Mouse (Mus musculus): ENCODE measurements around the gene Ifnz.
"Not testable (repeated sequence)": the region's sequence is repeated elsewhere in the genome, so short reads cannot be mapped to it uniquely, and the experiment has no call there.

Ifnz gene

DNA sequence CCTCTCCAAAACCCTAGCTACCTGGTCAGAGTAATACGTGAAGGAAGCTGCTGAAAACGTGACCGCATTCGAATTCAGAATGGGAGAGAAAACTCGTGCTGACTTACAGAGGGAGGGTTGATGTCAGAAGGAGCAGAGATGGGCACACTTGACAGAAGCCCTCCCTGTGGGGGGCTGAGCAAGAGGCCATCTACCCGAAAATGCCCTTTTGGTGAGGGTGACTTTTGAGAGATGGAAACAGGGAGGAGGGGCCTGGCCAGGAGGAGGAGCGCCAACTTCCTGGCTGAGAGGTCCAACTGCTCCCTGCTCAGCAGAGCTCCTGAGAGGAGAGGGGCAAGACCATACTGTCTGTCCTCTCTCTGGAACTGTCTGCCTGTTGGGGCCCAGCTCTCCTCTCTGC is at the start of gene Ifnz:
Ifnz (plus strand) TSS at position 301 of the 400 bp plus-strand sequence.
- DNase-seq (ENCODE audit: low read depth), result not testable (repeated sequence)

DNA sequence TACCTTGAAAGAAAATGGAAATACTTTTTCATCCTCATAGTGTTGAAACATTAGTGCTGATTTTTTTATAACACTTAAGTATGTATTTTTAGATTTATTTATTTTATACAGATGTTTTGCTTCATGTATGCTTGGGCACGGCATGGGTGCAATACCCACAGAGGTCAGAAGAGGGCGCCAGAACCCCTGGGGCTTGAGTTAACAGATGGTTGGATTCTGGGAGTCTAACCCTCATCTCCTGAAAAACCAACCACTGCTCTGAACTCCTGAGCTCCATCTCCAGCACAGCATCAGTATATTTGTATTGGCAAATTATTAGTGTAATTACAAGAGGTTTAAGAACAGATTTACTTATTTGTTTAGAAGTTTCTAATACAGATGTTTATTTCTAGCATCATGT is 43.5 kb upstream of the Ifnz start:
- DNase-seq (ENCODE audit: low read depth), result peak; percentile 64

DNA sequence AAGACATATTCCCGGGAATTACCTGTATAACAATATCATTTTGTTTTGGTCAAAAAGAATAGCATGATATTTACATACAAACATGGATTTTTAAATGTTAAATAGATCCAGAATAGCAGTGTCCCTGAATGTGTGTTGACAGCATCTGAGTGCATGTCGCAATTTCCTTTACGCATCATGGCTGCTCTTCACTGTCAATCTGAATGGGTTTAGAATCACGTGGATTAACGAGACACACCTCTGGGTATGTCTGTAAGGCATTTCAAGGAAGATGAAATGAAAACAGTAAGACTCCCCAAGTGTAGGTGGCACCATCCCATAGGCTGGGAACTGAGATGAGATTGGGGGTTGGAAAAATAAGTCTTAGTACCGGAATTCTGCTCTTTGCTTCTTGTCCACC is 42.9 kb upstream of the Ifnz start:
- no peak for DNase-seq (ENCODE audit: low read depth)

DNA sequence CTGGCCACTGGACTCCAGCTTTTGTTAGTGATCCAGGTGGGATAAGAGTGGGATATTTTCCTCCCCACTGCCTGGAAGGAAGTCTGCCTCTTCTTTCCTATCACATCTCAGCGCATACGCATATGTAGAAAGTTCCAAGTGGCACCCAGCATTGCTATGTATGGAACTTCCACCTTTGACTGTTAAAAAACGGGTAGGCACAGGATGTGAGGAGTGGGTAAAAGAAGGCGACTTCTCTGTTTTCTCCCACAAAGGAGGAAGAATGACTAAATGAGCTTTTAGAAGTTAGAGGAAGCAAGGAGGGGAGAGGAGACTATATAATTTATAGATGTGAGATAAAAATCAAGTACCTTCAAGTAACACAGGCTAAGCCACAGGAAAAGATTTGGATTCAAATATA is 40.5 kb upstream of the Ifnz start:
- no peak for DNase-seq (ENCODE audit: low read depth)

DNA sequence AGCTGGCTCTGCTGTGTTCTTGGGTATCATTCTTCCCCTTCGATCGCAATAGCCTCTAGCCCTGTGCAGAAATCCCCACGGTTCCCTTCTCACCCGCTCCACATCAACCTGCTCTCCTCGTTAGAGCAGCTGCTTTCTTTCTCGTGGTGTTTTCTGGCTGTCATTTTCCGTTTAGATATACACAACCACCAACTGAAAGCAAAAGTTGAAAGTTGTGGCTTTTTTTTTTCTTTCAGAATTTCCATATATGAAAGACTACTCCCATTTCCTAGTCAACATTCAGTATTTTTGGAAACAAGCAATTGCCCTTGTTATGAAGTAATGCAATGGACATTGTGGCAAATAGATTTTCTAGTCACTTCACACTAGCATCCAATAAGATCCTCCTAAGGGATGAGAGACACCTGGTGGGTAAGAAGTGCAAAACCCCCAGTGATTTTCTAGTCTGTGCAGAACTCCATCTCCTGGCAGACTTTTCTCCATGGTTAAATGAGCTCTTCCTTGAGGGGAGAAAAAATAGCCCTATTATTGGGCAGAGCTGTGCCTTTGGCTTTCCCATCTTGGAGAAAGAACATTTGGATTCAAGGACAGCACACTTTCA is 39.1 kb upstream of the Ifnz start:
- DNase-seq (ENCODE audit: low read depth), result no peak

DNA sequence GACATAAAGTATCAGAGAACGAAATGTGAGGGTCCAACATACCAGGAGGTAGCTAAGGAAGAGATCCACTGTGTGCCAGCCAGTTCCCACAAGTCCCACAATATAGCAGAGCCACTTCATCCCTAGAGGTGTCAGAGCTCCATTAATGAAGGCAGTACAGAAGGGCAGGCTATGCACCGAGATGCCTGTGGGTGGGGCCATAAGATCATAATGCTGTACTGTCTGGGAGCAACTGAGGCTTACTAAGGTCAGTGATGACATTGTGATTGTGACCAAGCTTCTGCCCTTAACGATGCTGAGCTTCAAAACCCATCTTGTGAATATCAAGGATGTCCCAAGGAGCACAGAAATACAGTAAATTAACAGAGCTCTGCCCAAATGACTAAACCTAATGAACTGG is 37.7 kb upstream of the Ifnz start:
- DNase-seq (ENCODE audit: low read depth), result no peak

DNA sequence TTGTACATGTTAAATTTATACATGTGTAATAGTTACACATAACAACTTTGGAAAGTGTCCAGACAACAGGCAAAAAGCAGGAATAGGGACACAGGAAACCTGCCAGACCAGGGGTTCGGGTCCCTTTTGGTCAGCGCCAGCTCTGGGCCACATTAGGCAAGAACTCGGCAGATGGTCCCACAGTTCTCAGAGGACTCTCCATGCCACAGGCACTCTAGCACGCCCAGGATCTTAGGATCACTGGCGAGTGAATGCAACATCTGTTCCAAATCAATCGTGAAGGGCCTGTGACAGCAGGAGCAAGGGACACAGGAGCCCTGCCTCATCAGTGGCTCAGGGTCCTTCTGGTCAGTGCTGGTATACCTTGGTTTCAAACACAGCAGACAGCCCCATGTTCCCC is 32.0 kb upstream of the Ifnz start:
- DNase-seq (ENCODE audit: low read depth), result no peak

DNA sequence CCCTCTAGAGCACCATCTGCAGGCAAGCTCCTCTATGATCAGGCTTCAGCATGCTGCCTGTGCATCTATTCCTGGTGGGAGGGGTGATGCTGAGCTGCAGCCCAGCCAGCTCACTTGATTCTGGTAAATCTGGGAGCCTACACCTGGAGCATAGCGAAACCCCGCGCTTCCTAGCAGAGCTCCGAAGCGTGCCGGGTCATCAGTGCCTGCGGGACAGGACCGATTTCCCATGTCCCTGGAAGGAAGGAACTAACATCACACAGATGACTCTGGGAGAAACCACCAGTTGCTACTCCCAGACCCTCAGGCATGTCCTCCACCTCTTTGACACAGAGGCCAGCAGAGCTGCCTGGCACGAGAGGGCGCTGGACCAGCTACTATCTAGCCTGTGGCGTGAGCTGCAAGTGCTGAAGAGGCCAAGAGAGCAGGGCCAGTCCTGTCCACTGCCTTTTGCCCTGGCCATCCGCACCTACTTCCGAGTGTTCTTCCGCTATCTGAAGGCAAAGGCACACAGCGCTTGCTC is 27.1 kb upstream of the Ifnz start, which contains the start of gene Gm13271:
Gm13271 (plus strand) TSS at position 51 of the 523 bp plus-strand sequence.
- not testable (repeated sequence) for DNase-seq (ENCODE audit: low read depth)

DNA sequence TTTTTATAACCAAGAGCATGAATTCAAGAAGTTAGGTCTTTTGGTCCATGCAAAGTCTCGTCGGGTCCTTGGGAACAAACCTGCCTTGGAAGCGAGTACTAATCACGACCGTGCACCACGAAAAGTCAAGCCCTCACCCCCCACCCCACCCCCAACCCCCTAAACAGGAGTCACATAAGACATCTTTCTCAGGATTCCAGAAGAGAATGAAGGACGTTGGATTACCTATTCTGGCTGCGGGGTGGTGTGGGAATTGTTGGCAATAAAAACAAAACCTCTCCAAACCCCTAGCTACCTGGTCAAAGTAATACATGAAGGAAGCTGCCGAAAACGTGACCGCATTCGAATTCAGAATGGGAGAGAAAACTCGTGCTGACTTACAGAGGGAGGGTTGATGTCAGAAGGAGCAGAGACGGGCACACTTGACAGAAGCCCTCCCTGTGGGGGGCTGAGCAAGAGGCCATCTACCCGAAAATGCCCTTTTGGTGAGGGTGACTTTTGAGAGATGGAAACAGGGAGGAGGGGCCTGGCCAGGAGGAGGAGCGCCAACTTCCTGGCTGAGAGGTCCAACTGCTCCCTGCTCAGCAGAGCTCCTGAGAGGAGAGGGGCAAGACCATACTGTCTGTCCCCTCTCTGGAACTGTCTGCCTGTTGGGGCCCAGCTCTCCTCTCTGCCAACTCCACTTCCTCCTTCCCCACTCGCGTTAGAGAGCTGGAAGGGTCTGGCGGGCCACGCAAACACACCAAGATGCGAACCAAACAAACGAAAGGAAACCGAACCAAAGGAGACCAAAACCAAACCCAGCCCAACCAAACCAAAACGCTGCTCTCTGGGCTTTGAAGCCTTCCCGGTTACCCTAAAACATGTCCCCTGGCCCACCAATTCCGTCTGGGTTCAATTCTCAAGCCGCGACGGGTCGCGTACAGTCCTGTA is 25.1 kb upstream of the Ifnz start:
- DNase-seq (ENCODE audit: low read depth), result not testable (repeated sequence)

DNA sequence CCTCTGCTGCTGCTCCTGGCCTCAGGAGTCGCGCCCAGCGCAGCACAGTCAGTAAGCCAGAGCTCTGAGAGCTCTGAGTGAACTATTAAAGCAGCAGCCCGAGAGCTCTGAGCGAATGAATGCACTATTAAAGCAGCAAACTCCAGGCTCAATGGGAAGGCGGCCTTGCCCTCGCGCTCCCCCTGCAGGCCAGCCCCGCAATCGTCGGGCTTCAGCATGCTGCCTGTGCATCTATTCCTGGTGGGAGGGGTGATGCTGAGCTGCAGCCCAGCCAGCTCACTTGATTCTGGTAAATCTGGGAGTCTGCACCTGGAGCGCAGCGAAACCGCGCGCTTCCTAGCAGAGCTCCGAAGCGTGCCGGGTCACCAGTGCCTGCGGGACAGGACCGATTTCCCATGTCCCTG is 24.3 kb upstream of the Ifnz start:
- DNase-seq (ENCODE audit: low read depth), result not testable (repeated sequence)

DNA sequence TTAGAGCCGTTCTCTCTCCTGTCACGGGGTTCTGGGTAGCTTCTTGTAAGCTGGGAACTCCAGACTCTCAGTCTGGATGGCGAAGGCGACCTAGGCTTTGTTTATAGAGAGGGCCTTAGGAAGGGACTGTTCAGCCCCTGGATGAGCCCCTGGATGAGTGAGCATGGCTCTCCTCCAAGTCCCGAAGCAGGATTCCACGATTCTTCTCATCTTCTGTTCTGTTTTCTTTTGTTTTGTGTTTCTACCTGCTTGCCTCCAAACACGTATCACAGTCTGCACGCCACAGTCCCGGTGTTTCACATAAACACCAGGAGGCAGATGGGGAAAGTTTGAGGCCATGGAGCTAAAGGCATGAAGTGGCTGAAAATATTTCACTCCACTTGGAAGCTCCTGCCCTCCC is 23.2 kb upstream of the Ifnz start:
- DNase-seq (ENCODE audit: low read depth), result not testable (repeated sequence)

DNA sequence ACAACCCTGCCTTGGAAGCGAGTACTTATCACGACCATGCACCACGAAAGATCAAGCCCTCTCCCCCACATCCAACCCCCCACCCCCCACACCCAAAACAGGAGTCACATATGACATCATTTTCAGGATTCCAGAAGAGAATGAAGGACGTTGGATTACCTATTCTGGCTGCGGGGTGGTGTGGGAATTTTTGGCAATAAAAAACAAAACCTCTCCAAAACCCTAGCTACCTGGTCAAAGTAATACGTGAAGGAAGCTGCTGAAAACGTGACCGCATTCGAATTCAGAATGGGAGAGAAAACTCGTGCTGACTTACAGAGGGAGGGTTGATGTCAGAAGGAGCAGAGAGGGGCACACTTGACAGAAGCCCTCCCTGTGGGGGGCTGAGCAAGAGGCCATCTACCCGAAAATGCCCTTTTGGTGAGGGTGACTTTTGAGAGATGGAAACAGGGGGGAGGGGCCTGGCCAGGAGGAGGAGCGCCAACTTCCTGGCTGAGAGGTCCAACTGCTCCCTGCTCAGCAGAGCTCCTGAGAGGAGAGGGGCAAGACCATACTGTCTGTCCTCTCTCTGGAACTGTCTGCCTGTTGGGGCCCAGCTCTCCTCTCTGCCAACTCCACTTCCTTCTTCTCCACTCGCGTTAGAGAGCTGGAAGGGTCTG is 22.2 kb upstream of the Ifnz start, which contains the start of gene Gm13283:
Gm13283 (plus strand) TSS at position 510 of the 659 bp plus-strand sequence.
- not testable (repeated sequence) for DNase-seq (ENCODE audit: low read depth)

DNA sequence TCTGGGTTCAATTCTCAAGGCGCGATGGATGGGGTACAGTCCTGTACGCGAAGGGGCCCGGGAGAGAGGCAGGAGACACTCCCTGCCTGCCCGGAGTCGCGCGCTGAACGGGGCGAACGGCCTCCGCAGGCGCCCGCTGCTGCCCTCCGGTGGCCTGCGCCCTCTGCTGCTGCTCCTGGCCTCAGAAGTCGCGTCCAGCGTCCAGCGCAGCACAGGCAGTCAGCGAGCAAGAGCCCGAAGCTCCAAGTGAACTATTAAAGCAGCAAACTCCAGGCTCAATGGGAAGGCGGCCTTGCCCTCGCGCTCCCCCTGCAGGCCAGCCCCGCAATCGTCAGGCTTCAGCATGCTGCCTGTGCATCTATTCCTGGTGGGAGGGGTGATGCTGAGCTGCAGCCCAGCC is 21.5 kb upstream of the Ifnz start:
- DNase-seq (ENCODE audit: low read depth), result not testable (repeated sequence)

DNA sequence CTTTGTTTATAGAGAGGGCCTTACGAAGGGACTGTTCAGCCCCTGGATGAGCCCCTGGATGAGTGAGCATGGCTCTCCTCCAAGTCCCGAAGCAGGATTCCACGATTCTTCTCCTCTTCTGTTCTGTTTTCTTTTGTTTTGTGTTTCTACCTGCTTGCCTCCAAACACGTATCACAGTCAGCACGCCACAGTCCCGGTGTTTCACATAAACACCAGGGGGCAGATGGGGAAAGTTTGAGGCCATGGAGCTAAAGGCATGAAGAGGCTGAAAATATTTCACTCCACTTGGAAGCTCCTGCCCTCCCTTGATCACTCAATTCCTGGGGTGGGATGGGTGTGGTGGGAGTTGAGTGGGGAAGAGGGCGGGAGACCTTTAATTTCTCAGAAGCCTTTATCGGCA is 20.2 kb upstream of the Ifnz start:
- not testable (repeated sequence) for DNase-seq (ENCODE audit: low read depth)

DNA sequence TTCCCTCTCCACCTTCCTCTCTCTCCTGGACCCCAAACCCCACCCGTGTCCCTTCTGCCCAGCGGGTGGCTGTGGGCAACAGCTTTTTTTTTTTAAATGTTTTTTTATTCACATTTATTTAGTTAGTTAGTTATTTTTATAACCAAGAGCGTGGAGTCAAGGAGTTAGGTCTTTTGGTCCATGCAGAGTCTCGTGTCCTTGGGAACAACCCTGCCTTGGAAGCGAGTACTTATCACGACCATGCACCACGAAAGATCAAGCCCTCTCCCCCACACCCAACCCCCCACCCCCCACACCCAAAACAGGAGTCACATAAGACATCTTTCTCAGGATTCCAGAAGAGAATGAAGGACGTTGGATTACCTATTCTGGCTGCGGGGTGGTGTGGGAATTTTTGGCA is 19.6 kb upstream of the Ifnz start:
- DNase-seq (ENCODE audit: low read depth), result not testable (repeated sequence)

DNA sequence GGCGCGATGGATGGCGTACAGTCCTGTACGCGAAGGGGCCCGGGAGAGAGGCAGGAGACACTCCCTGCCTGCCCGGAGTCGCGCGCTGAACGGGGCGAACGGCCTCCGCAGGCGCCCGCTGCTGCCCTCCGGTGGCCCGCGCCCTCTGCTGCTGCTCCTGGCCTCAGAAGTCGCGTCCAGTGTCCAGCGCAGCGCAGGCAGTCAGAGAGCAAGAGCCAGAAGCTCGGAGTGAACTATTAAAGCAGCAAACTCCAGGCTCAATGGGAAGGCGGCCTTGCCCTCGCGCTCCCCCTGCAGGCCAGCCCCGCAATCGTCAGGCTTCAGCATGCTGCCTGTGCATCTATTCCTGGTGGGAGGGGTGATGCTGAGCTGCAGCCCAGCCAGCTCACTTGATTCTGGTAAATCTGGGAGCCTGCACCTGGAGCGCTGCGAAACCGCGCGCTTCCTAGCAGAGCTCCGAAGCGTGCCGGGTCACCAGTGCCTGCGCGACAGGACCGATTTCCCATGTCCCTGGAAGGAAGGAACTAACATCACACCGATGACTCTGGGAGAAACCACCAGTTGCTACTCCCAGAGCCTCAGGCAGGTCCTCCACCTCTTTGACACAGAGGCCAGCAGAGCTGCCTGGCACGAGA is 18.4 kb upstream of the Ifnz start:
- not testable (repeated sequence) for DNase-seq (ENCODE audit: low read depth)

DNA sequence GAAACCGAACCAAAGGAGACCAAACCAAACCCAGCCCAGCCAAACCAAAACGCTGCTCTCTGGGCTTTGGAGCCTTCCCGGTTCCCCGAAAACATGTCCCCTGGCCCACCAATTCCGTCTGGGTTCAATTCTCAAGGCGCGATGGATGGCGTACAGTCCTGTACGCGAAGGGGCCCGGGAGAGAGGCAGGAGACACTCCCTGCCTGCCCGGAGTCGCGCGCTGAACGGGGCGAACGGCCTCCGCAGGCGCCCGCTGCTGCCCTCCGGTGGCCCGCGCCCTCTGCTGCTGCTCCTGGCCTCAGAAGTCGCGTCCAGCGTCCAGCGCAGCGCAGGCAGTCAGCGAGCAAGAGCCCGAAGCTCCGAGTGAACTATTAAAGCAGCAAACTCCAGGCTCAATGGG is 8.4 kb upstream of the Ifnz start, which contains the start of gene Gm13290:
Gm13290 (plus strand) TSS at position 301 of the 400 bp plus-strand sequence.
- not testable (repeated sequence) for DNase-seq (ENCODE audit: low read depth)

DNA sequence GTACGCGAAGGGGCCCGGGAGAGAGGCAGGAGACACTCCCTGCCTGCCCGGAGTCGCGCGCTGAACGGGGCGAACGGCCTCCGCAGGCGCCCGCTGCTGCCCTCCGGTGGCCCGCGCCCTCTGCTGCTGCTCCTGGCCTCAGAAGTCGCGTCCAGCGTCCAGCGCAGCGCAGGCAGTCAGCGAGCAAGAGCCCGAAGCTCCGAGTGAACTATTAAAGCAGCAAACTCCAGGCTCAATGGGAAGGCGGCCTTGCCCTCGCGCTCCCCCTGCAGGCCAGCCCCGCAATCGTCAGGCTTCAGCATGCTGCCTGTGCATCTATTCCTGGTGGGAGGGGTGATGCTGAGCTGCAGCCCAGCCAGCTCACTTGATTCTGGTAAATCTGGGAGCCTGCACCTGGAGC is 5.3 kb upstream of the Ifnz start, which contains the start of gene Gm13289:
Gm13289 (plus strand) TSS at position 301 of the 400 bp plus-strand sequence.
- not testable (repeated sequence) for DNase-seq (ENCODE audit: low read depth)

DNA sequence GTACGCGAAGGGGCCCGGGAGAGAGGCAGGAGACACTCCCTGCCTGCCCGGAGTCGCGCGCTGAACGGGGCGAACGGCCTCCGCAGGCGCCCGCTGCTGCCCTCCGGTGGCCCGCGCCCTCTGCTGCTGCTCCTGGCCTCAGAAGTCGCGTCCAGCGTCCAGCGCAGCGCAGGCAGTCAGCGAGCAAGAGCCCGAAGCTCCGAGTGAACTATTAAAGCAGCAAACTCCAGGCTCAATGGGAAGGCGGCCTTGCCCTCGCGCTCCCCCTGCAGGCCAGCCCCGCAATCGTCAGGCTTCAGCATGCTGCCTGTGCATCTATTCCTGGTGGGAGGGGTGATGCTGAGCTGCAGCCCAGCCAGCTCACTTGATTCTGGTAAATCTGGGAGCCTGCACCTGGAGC is 2.4 kb upstream of the Ifnz start, which contains the start of gene Gm13272:
Gm13272 (plus strand) TSS at position 301 of the 400 bp plus-strand sequence.
- not testable (repeated sequence) for DNase-seq (ENCODE audit: low read depth)

DNA sequence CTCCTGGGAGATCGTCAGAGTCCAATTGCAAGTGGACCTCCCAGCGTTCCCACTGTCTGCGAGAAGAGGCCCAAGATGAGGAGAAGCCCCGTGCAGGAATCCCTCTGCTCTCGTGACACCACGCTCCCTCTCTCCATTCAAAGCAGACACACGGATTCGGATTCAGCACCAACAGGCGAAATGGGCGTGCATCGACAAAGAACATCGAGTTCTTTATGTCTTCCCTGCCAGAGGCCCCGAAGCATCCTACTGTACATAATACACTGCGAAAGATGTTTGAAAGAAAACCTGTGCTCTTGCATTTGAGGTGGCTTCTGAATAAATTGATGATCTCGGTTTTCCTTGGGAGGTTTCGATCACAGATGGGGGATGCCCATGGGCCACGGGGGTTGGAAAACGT is 1.6 kb upstream of the Ifnz start:
- not testable (repeated sequence) for DNase-seq (ENCODE audit: low read depth)

DNA sequence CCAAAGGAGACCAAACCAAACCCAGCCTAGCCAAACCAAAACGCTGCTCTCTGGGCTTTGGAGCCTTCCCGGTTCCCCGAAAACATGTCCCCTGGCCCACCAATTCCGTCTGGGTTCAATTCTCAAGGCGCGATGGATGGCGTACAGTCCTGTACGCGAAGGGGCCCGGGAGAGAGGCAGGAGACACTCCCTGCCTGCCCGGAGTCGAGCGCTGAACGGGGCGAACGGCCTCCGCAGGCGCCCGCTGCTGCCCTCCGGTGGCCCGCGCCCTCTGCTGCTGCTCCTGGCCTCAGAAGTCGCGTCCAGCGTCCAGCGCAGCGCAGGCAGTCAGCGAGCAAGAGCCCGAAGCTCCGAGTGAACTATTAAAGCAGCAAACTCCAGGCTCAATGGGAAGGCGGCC is 404 bp downstream of the Ifnz start:
- DNase-seq (ENCODE audit: low read depth), result not testable (repeated sequence)

All from c-Kit-positive CD71-negative TER-119-negative erythroid progenitor cells, embryonic 14.5 days (primary cell).